Mouse (Mus musculus): ENCODE measurements at regions not wholly inside any gene's neighbourhood (a gene's known extent, or its start where the extent isn't known, plus 50 kb on each side); places are given as distances from the start of the nearest gene placed in this dataset.

DNA sequence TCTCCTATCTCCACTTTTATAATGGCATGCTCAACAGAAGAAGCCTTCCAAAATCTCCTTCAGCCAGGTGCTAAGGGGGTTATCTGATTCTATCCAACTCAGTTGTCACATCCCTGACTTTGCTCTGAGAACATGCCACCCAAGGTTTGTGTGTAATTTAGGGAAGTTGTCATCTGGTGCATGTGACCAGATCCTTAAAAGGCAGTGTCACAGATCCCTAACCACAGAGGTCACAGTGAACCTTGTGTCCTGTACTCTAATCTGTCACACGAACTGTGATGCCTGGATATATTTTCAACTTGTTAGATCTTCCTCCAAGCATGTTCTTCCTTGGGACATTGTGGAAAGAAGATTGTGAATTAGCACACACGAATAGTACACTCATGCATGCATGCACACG lies 189.4 kb upstream of the Plxna2 start:
- no peaks in the 10 kb centered on the region for H3K9me3 ChIP-seq (replicated peaks)
- ATAC-seq (ENCODE audit: extremely low read depth, insufficient number of reproducible peaks, low FRiP score, poor library complexity, severe bottlenecking) (no peak), DNase-seq (ENCODE audit: low spot score) (no peak)
- H3K4me3 ChIP-seq (ENCODE audit: low read depth, low read length) = no peak overlapping the region
- TF ChIP-seq CTCF (IDR thresholded peaks at IDR 0.05; ENCODE audit: low read depth, low read length) (no peak), GATA2 (IDR thresholded peaks at IDR 0.05; ENCODE audit: borderline replicate concordance, low read depth, low read length) (no peak), GATA1 (IDR thresholded peaks at IDR 0.05; ENCODE audit: borderline replicate concordance, low read length) (no peak), TAL1 (conservative IDR thresholded peaks at IDR 0.05; ENCODE audit: low read depth, low read length) (no peak), POLR2AphosphoS5 (IDR thresholded peaks at IDR 0.05; ENCODE audit: insufficient replicate concordance, low read depth, low read length) (no peak)
- no peaks in the 10 kb centered on the region for H3K4me1 ChIP-seq (ENCODE audit: insufficient read depth, low read depth, low read length)
- H3K27me3 ChIP-seq (ENCODE audit: insufficient read depth, low read length) = no peaks in the 10 kb centered on the region
- no peaks in the 10 kb centered on the region for H3K36me3 ChIP-seq (replicated peaks)

GRCm38 (mm10) chr1:194426293-194426692 lies 191.7 kb upstream of the Plxna2 start:
- DNase-seq (ENCODE audit: low spot score) (no peak), ATAC-seq (ENCODE audit: extremely low read depth, insufficient number of reproducible peaks, low FRiP score, poor library complexity, severe bottlenecking) (no peak)
- H3K27me3 ChIP-seq (ENCODE audit: insufficient read depth, low read length) = no peaks in the 10 kb centered on the region
- no peaks in the 10 kb centered on the region for H3K4me1 ChIP-seq (ENCODE audit: insufficient read depth, low read depth, low read length)
- TF ChIP-seq GATA2 (IDR thresholded peaks at IDR 0.05; ENCODE audit: borderline replicate concordance, low read depth, low read length) (no peak), CTCF (IDR thresholded peaks at IDR 0.05; ENCODE audit: low read depth, low read length) (no peak), GATA1 (IDR thresholded peaks at IDR 0.05; ENCODE audit: borderline replicate concordance, low read length) (no peak), POLR2AphosphoS5 (IDR thresholded peaks at IDR 0.05; ENCODE audit: insufficient replicate concordance, low read depth, low read length) (no peak), TAL1 (conservative IDR thresholded peaks at IDR 0.05; ENCODE audit: low read depth, low read length) (no peak)
- H3K36me3 ChIP-seq (replicated peaks) = no peaks in the 10 kb centered on the region
- no peaks in the 10 kb centered on the region for H3K9me3 ChIP-seq (replicated peaks)
- H3K4me3 ChIP-seq (ENCODE audit: low read depth, low read length) = no peak overlapping the region

DNA sequence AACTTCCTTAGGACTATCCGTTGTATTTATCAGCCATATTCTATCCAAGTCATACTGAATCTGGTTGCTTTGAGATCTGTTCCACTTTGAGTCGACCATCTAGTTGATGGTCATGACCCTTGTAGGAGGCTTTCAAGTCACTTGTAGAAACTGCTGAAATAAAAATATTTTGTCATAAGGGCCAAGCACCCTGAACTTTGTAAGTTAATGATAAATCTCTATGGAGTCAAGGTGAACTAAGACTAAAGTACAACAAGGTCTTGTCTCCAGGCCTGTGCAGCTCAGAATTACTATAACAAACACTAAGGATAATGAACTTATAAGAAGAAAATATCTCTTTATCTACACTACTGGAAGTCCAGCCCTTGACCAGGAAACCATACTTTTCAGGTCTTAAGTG lies 193.8 kb upstream of the Plxna2 start:
- peaks cover 7% of the 10 kb centered on the region; the same call in 1 of the 2 replicates for H3K27me3 ChIP-seq (ENCODE audit: insufficient read depth, low read length)
- ATAC-seq (ENCODE audit: extremely low read depth, insufficient number of reproducible peaks, low FRiP score, poor library complexity, severe bottlenecking) (no peak), DNase-seq (ENCODE audit: low spot score) (no peak)
- H3K36me3 ChIP-seq (replicated peaks) = no peaks in the 10 kb centered on the region
- no peak overlapping the region for H3K4me3 ChIP-seq (ENCODE audit: low read depth, low read length)
- no peaks in the 10 kb centered on the region for H3K9me3 ChIP-seq (replicated peaks)
- H3K4me1 ChIP-seq (ENCODE audit: insufficient read depth, low read depth, low read length) = no peaks in the 10 kb centered on the region
- TF ChIP-seq GATA2 (IDR thresholded peaks at IDR 0.05; ENCODE audit: borderline replicate concordance, low read depth, low read length) = no peak
- TF ChIP-seq TAL1 (conservative IDR thresholded peaks at IDR 0.05; ENCODE audit: low read depth, low read length) = no peak
- no peak for TF ChIP-seq CTCF (IDR thresholded peaks at IDR 0.05; ENCODE audit: low read depth, low read length)
- TF ChIP-seq GATA1 (IDR thresholded peaks at IDR 0.05; ENCODE audit: borderline replicate concordance, low read length) = no peak
- TF ChIP-seq POLR2AphosphoS5 (IDR thresholded peaks at IDR 0.05; ENCODE audit: insufficient replicate concordance, low read depth, low read length) = no peak

DNA sequence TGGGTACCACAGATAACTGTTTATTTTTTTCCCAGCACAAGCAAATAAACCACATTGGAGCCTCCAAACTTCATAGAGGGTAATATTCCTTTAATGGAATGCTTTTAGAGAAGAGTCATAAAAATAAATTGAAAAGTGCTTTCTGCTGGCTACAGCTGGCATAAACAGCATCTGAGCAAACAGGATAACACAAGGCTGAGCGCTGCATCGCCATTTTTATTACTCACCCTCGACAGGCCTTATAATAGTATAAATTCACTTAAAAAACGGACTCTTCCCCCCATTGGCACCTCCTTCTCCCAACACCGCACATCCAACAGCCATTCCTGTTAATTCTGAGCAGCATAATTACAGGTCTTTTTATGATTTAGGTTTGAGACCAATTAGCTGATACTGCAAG lies 205.8 kb upstream of the Plxna2 start:
- H3K9me3 ChIP-seq (replicated peaks) = no peaks in the 10 kb centered on the region
- no peak overlapping the region for H3K4me3 ChIP-seq (ENCODE audit: low read depth, low read length)
- no peaks in the 10 kb centered on the region for H3K36me3 ChIP-seq (replicated peaks)
- no peaks in the 10 kb centered on the region for H3K4me1 ChIP-seq (ENCODE audit: insufficient read depth, low read depth, low read length)
- DNase-seq (ENCODE audit: low spot score) (no peak), ATAC-seq (ENCODE audit: extremely low read depth, insufficient number of reproducible peaks, low FRiP score, poor library complexity, severe bottlenecking) (no peak)
- TF ChIP-seq POLR2AphosphoS5 (IDR thresholded peaks at IDR 0.05; ENCODE audit: insufficient replicate concordance, low read depth, low read length) (no peak), GATA1 (IDR thresholded peaks at IDR 0.05; ENCODE audit: borderline replicate concordance, low read length) (no peak), GATA2 (IDR thresholded peaks at IDR 0.05; ENCODE audit: borderline replicate concordance, low read depth, low read length) (no peak), CTCF (IDR thresholded peaks at IDR 0.05; ENCODE audit: low read depth, low read length) (no peak), TAL1 (conservative IDR thresholded peaks at IDR 0.05; ENCODE audit: low read depth, low read length) (no peak)
- no peaks in the 10 kb centered on the region for H3K27me3 ChIP-seq (ENCODE audit: insufficient read depth, low read length)

GRCm38 (mm10) chr1:194411788-194412187 lies 206.2 kb upstream of the Plxna2 start:
- no peak for TF ChIP-seq TAL1 (conservative IDR thresholded peaks at IDR 0.05; ENCODE audit: low read depth, low read length)
- TF ChIP-seq GATA1 (IDR thresholded peaks at IDR 0.05; ENCODE audit: borderline replicate concordance, low read length) = no peak
- TF ChIP-seq POLR2AphosphoS5 (IDR thresholded peaks at IDR 0.05; ENCODE audit: insufficient replicate concordance, low read depth, low read length) = no peak
- no peak for TF ChIP-seq CTCF (IDR thresholded peaks at IDR 0.05; ENCODE audit: low read depth, low read length)
- TF ChIP-seq GATA2 (IDR thresholded peaks at IDR 0.05; ENCODE audit: borderline replicate concordance, low read depth, low read length) = no peak
- H3K36me3 ChIP-seq (replicated peaks) = no peaks in the 10 kb centered on the region
- DNase-seq (ENCODE audit: low spot score) (no peak), ATAC-seq (ENCODE audit: extremely low read depth, insufficient number of reproducible peaks, low FRiP score, poor library complexity, severe bottlenecking) (no peak)
- H3K4me1 ChIP-seq (ENCODE audit: insufficient read depth, low read depth, low read length) = no peaks in the 10 kb centered on the region
- H3K4me3 ChIP-seq (ENCODE audit: low read depth, low read length) = no peak overlapping the region
- H3K27me3 ChIP-seq (ENCODE audit: insufficient read depth, low read length) = no peaks in the 10 kb centered on the region
- H3K9me3 ChIP-seq (replicated peaks) = no peaks in the 10 kb centered on the region

GRCm38 (mm10) chr1:194399281-194399680 lies 218.7 kb upstream of the Plxna2 start:
- TF ChIP-seq POLR2AphosphoS5 (IDR thresholded peaks at IDR 0.05; ENCODE audit: insufficient replicate concordance, low read depth, low read length) = no peak
- no peak for TF ChIP-seq CTCF (IDR thresholded peaks at IDR 0.05; ENCODE audit: low read depth, low read length)
- TF ChIP-seq GATA2 (IDR thresholded peaks at IDR 0.05; ENCODE audit: borderline replicate concordance, low read depth, low read length) = no peak
- no peak for TF ChIP-seq GATA1 (IDR thresholded peaks at IDR 0.05; ENCODE audit: borderline replicate concordance, low read length)
- TF ChIP-seq TAL1 (conservative IDR thresholded peaks at IDR 0.05; ENCODE audit: low read depth, low read length) = no peak
- DNase-seq (ENCODE audit: low spot score) = no peak

More at GRCm38 (mm10) chr1:194399281-194399680, 218.7 kb upstream of the Plxna2 start:
- no peak overlapping the region for H3K4me3 ChIP-seq (ENCODE audit: low read depth, low read length)
- H3K36me3 ChIP-seq (replicated peaks) = no peaks in the 10 kb centered on the region
- H3K27me3 ChIP-seq (ENCODE audit: insufficient read depth, low read length) = no peaks in the 10 kb centered on the region
- no peaks in the 10 kb centered on the region for H3K9me3 ChIP-seq (replicated peaks)
- H3K4me1 ChIP-seq (ENCODE audit: insufficient read depth, low read depth, low read length) = no peaks in the 10 kb centered on the region
- no peak for ATAC-seq (ENCODE audit: extremely low read depth, insufficient number of reproducible peaks, low FRiP score, poor library complexity, severe bottlenecking)
